Mouse (Mus musculus) heart, embryonic 15.5 days (tissue): ENCODE results near the gene Usp54. TPM values are rescaled to one million over a fixed set of nuclear protein-coding genes. Genes with fewer than 3 reads are reported as not detected.

Source experiments
- microRNA-seq: library from miRNA; unstranded; fragments of <30 nt; microRNA quantifications from one replicate; pipeline ENCODE4, GENCODE M21; 2016
- polyA plus RNA-seq: library from polyadenylated mRNA; unstranded; fragments of >200 nt; fragmentation: Nextera tagmentation; extraction: Ambion mirVana; gene quantifications from 2 replicates; pipeline ENCODE4 v1.2.1, GENCODE M21; 2015

The Usp54 gene
- polyA plus RNA-seq, 1 experiment from 2014 or later = 4.0 TPM

Small RNAs within 50 kb of the gene (microRNA-seq; reads per million reads assigned to microRNA genes)
- not detected for gene Mir6946

Other genes with a start within 250 kb of the Usp54 start
- 88.5 and 98.2 TPM in 2 replicates for gene Mrps16, start 247.4 kb downstream of the Usp54 start, polyA plus RNA-seq
- 0.40 and 0.46 TPM in 2 replicates for gene Cfap70, start 188.8 kb downstream of the Usp54 start, polyA plus RNA-seq
- gene Anxa7, start 160.9 kb downstream of the Usp54 start, polyA plus RNA-seq = 40.6 and 44.8 TPM in 2 replicates
- 0.45 and 0.56 TPM in 2 replicates for gene Mss51, start 144.2 kb downstream of the Usp54 start, polyA plus RNA-seq
- gene Ppp3cb, start 94.5 kb downstream of the Usp54 start, polyA plus RNA-seq = 30.6 and 34.9 TPM in 2 replicates
- gene Myoz1, start 15.5 kb upstream of the Usp54 start, polyA plus RNA-seq = 10.2 and 11.6 TPM in 2 replicates
- gene Synpo2l, start 27.3 kb upstream of the Usp54 start, polyA plus RNA-seq = 167 and 174 TPM in 2 replicates
- gene Sec24c, start 33.2 kb upstream of the Usp54 start, polyA plus RNA-seq = 57.3 and 82.4 TPM in 2 replicates
- gene Fut11, start 53.9 kb upstream of the Usp54 start, polyA plus RNA-seq = 19.0 and 23.9 TPM in 2 replicates
- gene Chchd1, start 61.9 kb upstream of the Usp54 start, polyA plus RNA-seq = 159 and 218 TPM in 2 replicates
- gene Zswim8, start 66.5 kb upstream of the Usp54 start, polyA plus RNA-seq = 18.2 and 24.7 TPM in 2 replicates
- gene Ndst2, start 93.5 kb upstream of the Usp54 start, polyA plus RNA-seq = 13.8 and 17.8 TPM in 2 replicates
- gene Camk2g, start 153.0 kb upstream of the Usp54 start, polyA plus RNA-seq = 75.7 and 76.8 TPM in 2 replicates
- 1.4 and 1.9 TPM in 2 replicates for gene Plau, start 195.6 kb upstream of the Usp54 start, polyA plus RNA-seq